Mouse (Mus musculus): ENCODE results near the gene Thbd.

- TF ChIP-seq EP300 (IDR thresholded peaks at IDR 0.05; ENCODE audit: low read depth) (no peak), CTCF (IDR thresholded peaks at IDR 0.05; ENCODE audit: low read depth) (no peak)
Observed at GRCm38 (mm10) chr2:148454014-148454542, 46.1 kb upstream of the Thbd start.

Data from heart, postnatal 0 days (tissue).